Mouse (Mus musculus) left cerebral cortex, adult 11 months (tissue): ENCODE measurements around the gene 4933402N03Rik.

ENCODE experiments used
- DNase-seq: peaks from one replicate; pipeline ENCODE4 v3.0.0; 2022; ENCODE audit warnings: low spot score

Gene 4933402N03Rik

DNA sequence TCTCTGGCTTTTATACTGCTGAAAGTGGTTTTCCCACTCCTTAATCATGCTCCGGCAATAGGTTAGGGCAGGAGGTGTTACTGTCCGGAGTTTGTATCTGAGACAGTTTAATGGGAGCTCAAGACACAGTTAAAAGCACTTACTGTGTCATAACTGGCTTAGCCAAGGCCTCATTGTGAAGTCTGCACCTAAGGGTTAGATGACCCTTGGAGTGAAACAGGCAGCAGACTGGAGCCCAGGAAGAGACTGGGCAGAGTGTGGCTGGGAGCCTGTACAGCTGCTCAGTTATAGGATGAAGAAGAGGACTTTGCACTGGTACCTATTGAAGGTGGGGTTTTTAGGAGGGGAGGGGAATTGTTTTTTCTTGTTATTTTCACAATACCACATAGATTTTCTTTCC, at the start of gene 4933402N03Rik:
TSS of gene 4933402N03Rik (minus strand) at position 101 of the 400 bp plus-strand sequence.
- DNase-seq: no peak

DNA sequence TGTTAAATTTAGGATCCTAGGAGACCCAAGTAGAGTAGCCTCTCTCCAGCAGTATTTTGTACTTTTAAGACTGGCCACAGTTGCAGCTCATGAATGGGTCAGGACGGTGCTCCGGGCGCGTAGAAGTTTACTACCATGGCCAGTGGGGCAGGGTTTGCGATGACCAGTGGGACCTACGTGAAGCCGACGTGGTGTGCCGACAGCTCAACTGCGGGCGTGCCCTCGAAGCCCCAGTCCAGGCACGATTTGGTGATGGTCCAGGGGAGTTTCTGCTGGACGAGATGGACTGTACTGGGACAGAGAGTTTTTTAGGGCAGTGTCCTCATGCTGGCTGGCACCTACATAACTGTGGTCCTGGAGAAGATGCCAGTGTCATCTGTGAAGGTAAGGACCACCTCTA, 41.9 kb upstream of the 4933402N03Rik start:
- DNase-seq: no peak

GRCm38 (mm10) chr7:131187047-131187446, 40.9 kb upstream of the 4933402N03Rik start:
- DNase-seq: peak; percentile 12

DNA sequence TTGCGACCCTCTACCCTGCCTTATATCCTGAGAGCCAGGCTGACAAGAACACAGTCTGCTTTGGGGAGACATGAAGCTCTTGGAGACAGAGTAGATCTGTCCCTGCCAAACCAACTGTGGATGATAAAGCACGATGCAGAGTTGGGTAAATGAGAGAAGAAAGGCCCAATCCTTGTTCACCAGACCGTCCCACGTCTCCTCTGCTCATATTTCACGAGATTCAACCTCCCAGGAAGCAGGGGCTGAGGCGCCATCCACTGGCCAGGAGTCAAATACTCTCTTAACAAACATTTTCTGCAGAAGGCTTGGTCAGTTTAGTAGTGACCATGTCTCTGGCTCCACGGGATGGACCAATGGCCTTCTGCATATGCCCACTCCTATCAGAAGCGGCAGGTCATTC, 38.2 kb upstream of the 4933402N03Rik start:
- no peak for DNase-seq

- no peak for DNase-seq
These were observed 36.6 kb upstream of the 4933402N03Rik start for GRCm38 (mm10) chr7:131182685-131183084.

GRCm38 (mm10) chr7:131174121-131174520, 28.0 kb upstream of the 4933402N03Rik start, which contains the start of gene 5430419D17Rik:
5430419D17Rik (plus strand) TSS chr7:131174402.
- no peak for DNase-seq

DNA sequence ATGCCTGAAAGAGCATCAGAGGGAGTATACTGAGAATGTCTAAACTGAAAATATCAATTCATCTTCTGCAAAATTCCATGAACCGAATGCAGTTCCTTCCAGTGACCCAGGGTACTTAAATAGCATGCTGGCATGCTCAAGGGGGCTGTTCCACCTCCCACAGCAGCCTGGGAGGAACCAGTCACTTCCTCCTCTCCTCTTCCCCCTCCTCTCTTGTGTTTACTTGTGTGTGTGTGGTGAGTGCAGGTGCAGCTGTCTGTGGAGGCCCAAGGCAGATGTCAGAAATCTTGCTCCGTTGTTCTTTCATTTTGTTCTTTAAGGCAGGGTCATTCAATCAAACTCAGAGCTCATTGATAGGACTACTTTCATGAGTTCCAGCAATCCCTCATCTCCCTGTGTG, 23.0 kb upstream of the 4933402N03Rik start:
- DNase-seq: no peak

GRCm38 (mm10) chr7:131167771-131168170, 21.7 kb upstream of the 4933402N03Rik start:
- DNase-seq: no peak

GRCm38 (mm10) chr7:131162251-131162650, 16.1 kb upstream of the 4933402N03Rik start:
- no peak for DNase-seq

- no peak for DNase-seq
These were observed 6.9 kb upstream of the 4933402N03Rik start for GRCm38 (mm10) chr7:131153044-131153443.

GRCm38 (mm10) chr7:131150179-131150578, 4.1 kb upstream of the 4933402N03Rik start:
- DNase-seq: no peak

DNA sequence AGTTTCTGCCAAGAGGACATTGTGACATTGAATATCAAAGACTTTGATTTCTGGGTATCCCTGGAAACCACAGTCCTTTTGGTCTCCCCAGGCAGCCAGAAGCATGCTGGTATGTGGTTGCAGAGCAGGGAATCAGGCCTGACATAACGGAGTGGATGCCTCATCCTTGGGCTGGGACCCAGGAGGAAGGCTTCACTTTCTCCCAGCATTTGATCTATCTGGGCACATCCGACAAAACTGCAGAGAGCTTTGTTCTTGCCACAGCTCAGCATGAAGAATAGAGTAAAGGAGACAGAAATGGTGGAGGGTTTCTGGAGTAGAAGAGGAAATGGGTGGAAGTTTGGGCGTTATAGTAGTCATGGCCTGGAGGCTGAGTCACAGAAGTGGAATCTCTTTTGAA, 12.9 kb downstream of the 4933402N03Rik start:
- no peak for DNase-seq

GRCm38 (mm10) chr7:131130021-131130420, 16.1 kb downstream of the 4933402N03Rik start:
- DNase-seq: no peak

DNA sequence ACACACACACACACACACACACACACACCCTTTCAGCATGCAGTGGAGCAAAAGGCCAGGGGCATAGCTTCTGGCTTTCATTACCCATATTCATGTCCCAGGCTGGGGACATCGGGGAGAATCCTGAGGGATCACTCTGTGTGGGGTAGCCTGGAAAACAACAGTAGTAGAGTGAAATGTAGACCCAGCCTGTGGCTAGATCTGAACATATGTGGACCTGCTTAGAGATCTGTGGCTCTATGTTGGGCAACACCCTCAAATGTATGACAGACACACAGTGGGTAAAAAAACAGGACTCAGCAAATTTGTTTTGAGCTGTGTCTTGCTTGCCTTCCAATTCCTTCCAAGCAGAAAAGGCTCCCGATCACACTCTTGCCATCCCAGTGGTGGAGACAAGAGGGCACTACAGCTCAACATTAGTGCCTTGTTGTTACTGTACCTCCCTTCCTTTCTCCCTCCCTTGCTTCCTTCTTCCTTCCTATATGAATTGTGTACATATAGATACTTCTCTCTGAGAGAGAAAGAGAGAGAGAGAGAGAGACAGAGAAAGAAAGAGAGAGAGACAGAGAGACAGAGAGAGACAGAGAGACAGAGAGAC, 23.8 kb downstream of the 4933402N03Rik start:
- DNase-seq: no peak

- no peak for DNase-seq
These were observed 31.7 kb downstream of the 4933402N03Rik start for GRCm38 (mm10) chr7:131114434-131114833.

GRCm38 (mm10) chr7:131113676-131114075, 32.4 kb downstream of the 4933402N03Rik start:
- no peak for DNase-seq

- peak; percentile 42 for DNase-seq
These were observed 33.6 kb downstream of the 4933402N03Rik start for GRCm38 (mm10) chr7:131112486-131112885.
